Mouse (Mus musculus) midbrain, embryonic 15.5 days (tissue): ENCODE measurements around the gene Gm11492. TPM values are rescaled to one million over a fixed set of nuclear protein-coding genes. Genes with fewer than 3 reads are reported as not detected.

Source experiments
- ATAC-seq: fragments of 200-750 bp; cut with Nextera tagmentation; replicated peaks from 2 replicates; pipeline ENCODE4 v1.8.0; 2017; ENCODE audit warnings: moderate TSS enrichment
- H3K27ac ChIP-seq: fragments of 300-500 bp; sonication (generic); 2 replicates; pipeline ENCODE4 v1.5.1; 2015; ENCODE audit warnings: mild to moderate bottlenecking, inconsistent platforms
- H3K27me3 ChIP-seq: fragments of 300-500 bp; sonication (generic); replicated peaks from 2 replicates; pipeline ENCODE4 v1.6.1; 2015; ENCODE audit warnings: inconsistent platforms
- H3K36me3 ChIP-seq: fragments of 300-500 bp; sonication (generic); replicated peaks from 2 replicates; pipeline ENCODE4 v1.6.1; 2015; ENCODE audit warnings: inconsistent platforms
- H3K4me1 ChIP-seq: fragments of 300-500 bp; sonication (generic); 2 replicates; pipeline ENCODE4 v1.6.1; 2015; ENCODE audit warnings: inconsistent platforms
- H3K4me2 ChIP-seq: fragments of 300-500 bp; sonication (generic); 2 replicates; pipeline ENCODE4 v1.6.1; 2015; ENCODE audit warnings: inconsistent platforms, mild to moderate bottlenecking, moderate library complexity
- H3K4me3 ChIP-seq: fragments of 300-500 bp; sonication (generic); 2 replicates; pipeline ENCODE4 v1.5.1; 2015; ENCODE audit warnings: mild to moderate bottlenecking, inconsistent platforms
- H3K9ac ChIP-seq: fragments of 300-500 bp; sonication (generic); 2 replicates; pipeline ENCODE4 v1.6.1; 2015; ENCODE audit warnings: mild to moderate bottlenecking, inconsistent platforms
- H3K9me3 ChIP-seq: fragments of 300-500 bp; sonication (generic); 2 replicates; pipeline ENCODE4 v1.6.1; 2016; ENCODE audit warnings: inconsistent platforms
- WGBS: fragments of 180-500 bp; shearing (Covaris S2); methylation state at CpG from one replicate; pipeline ENCODE4 v1.1.7; 2015; ENCODE audit warnings: mixed read lengths; 5-methylcytosine and 5-hydroxymethylcytosine counted together
- polyA plus RNA-seq: library from polyadenylated mRNA; unstranded; fragments of >200 nt; fragmentation: Nextera tagmentation; extraction: Ambion mirVana; gene quantifications from 2 replicates; pipeline ENCODE4 v1.2.1, GENCODE M21; 2015

Gene Gm11492
- polyA plus RNA-seq, 1 experiment from 2014 or later, result not detected

- peaks cover 7% of the 10 kb centered on the region; the same call in 1 of the 2 replicates for H3K36me3 ChIP-seq
- H3K9ac ChIP-seq, result peak overlapping the region; percentile 81
- peak overlapping the region; percentile 78 for H3K4me2 ChIP-seq
- peaks cover 64% of the 10 kb centered on the region for H3K4me1 ChIP-seq
- H3K9me3 ChIP-seq, result no peaks in the 10 kb centered on the region
- H3K27me3 ChIP-seq, result no peaks in the 10 kb centered on the region
- 35% methylated on average over 13 of the region's 13 CpGs for WGBS
- ATAC-seq, result no peak
- peak overlapping the region; percentile 90 for H3K27ac ChIP-seq
- H3K4me3 ChIP-seq, result peak overlapping the region; percentile 72
Observed at GRCm38 (mm10) chr11:87592713-87593598, 26.5 kb downstream of the Gm11492 start.

GRCm38 (mm10) chr11:87595327-87595841, 28.9 kb downstream of the Gm11492 start:
- H3K27me3 ChIP-seq, result no peaks in the 10 kb centered on the region
- peaks cover 29% of the 10 kb centered on the region for H3K36me3 ChIP-seq
- no peaks in the 10 kb centered on the region for H3K9me3 ChIP-seq
- H3K9ac ChIP-seq, result peak overlapping the region; percentile 92
- H3K4me3 ChIP-seq, result peak overlapping the region; percentile 72
- peak overlapping the region; percentile 70 for H3K4me2 ChIP-seq
- WGBS, result under 1% methylated on average over 31 of the region's 37 CpGs
- peak; percentile 43 for ATAC-seq
- H3K27ac ChIP-seq, result peak overlapping the region; percentile 79
- H3K4me1 ChIP-seq, result peaks cover 51% of the 10 kb centered on the region

- Histone ChIP-seq H3K4me1 (peaks cover 45% of the 10 kb centered on the region), H3K27me3 (no peaks in the 10 kb centered on the region), H3K4me3 (peak overlapping the region; percentile 72), H3K36me3 (peaks cover 35% of the 10 kb centered on the region), H3K27ac (peak overlapping the region; percentile 79), H3K9me3 (no peaks in the 10 kb centered on the region), H3K4me2 (peak overlapping the region; percentile 70), H3K9ac (peak overlapping the region; percentile 92)
- ATAC-seq, result no peak
- WGBS, result 3% methylated on average over 7 of the region's 7 CpGs
Observed at GRCm38 (mm10) chr11:87595976-87596375, 29.5 kb downstream of the Gm11492 start.

GRCm38 (mm10) chr11:87596492-87596891, 30.0 kb downstream of the Gm11492 start:
- no peaks in the 10 kb centered on the region for H3K9me3 ChIP-seq
- peaks cover 45% of the 10 kb centered on the region for H3K4me1 ChIP-seq
- peak overlapping the region; percentile 79 for H3K27ac ChIP-seq
- H3K9ac ChIP-seq, result peak overlapping the region; percentile 92
- peaks cover 38% of the 10 kb centered on the region for H3K36me3 ChIP-seq
- peak overlapping the region; percentile 70 for H3K4me2 ChIP-seq
- no peak for ATAC-seq
- no peaks in the 10 kb centered on the region for H3K27me3 ChIP-seq
- 24% methylated on average over 2 of the region's 2 CpGs for WGBS
- H3K4me3 ChIP-seq, result peak overlapping the region; percentile 72

- Histone ChIP-seq H3K27ac (peak overlapping the region; percentile 79; the same call in 1 of the 2 replicates), H3K9me3 (no peaks in the 10 kb centered on the region), H3K9ac (peak overlapping the region; percentile 92; the same call in 1 of the 2 replicates), H3K36me3 (peaks cover 44% of the 10 kb centered on the region), H3K4me1 (peaks cover 45% of the 10 kb centered on the region), H3K4me3 (peak overlapping the region; percentile 72), H3K4me2 (peak overlapping the region; percentile 70), H3K27me3 (no peaks in the 10 kb centered on the region)
- no peak for ATAC-seq
Observed at GRCm38 (mm10) chr11:87597061-87597460, 30.6 kb downstream of the Gm11492 start.

- no peak overlapping the region for H3K9ac ChIP-seq
- H3K27ac ChIP-seq, result no peak overlapping the region
- no peak for ATAC-seq
- H3K4me2 ChIP-seq, result no peak overlapping the region
- no peak overlapping the region for H3K4me3 ChIP-seq
- H3K9me3 ChIP-seq, result no peaks in the 10 kb centered on the region
- whole genome bisulfite sequencing, result 87% methylated on average over 13 of the region's 13 CpGs
- H3K4me1 ChIP-seq, result peaks cover 23% of the 10 kb centered on the region
- H3K27me3 ChIP-seq, result no peaks in the 10 kb centered on the region
- peaks cover 69% of the 10 kb centered on the region for H3K36me3 ChIP-seq
Observed at GRCm38 (mm10) chr11:87599395-87600089, 33.1 kb downstream of the Gm11492 start.

GRCm38 (mm10) chr11:87600322-87600853, 33.9 kb downstream of the Gm11492 start:
- Histone ChIP-seq H3K9ac (no peak overlapping the region), H3K4me1 (peaks cover 16% of the 10 kb centered on the region), H3K4me3 (no peak overlapping the region), H3K27ac (no peak overlapping the region), H3K4me2 (no peak overlapping the region), H3K9me3 (no peaks in the 10 kb centered on the region), H3K27me3 (no peaks in the 10 kb centered on the region), H3K36me3 (peaks cover 77% of the 10 kb centered on the region)
- no peak for ATAC-seq
- WGBS, result 96% methylated on average over 10 of the region's 10 CpGs

GRCm38 (mm10) chr11:87602234-87602633, 35.8 kb downstream of the Gm11492 start:
- no peak overlapping the region for H3K4me3 ChIP-seq
- no peak overlapping the region for H3K4me2 ChIP-seq
- no peaks in the 10 kb centered on the region for H3K27me3 ChIP-seq
- H3K4me1 ChIP-seq, result peaks cover 6% of the 10 kb centered on the region
- H3K9me3 ChIP-seq, result no peaks in the 10 kb centered on the region
- ATAC-seq, result no peak
- 95% methylated on average over 9 of the region's 9 CpGs for WGBS
- H3K9ac ChIP-seq, result no peak overlapping the region
- H3K27ac ChIP-seq, result no peak overlapping the region
- peaks cover 93% of the 10 kb centered on the region for H3K36me3 ChIP-seq

GRCm38 (mm10) chr11:87603571-87603970, 37.1 kb downstream of the Gm11492 start:
- WGBS, result 99% methylated on average over 2 of the region's 2 CpGs
- H3K4me1 ChIP-seq, result no peaks in the 10 kb centered on the region
- no peak overlapping the region for H3K27ac ChIP-seq
- H3K9me3 ChIP-seq, result no peaks in the 10 kb centered on the region
- H3K4me3 ChIP-seq, result no peak overlapping the region
- no peaks in the 10 kb centered on the region for H3K27me3 ChIP-seq
- peaks cover 93% of the 10 kb centered on the region for H3K36me3 ChIP-seq
- H3K4me2 ChIP-seq, result no peak overlapping the region
- no peak for ATAC-seq
- H3K9ac ChIP-seq, result no peak overlapping the region

GRCm38 (mm10) chr11:87609264-87609663, 42.8 kb downstream of the Gm11492 start:
- H3K4me2 ChIP-seq, result no peak overlapping the region
- H3K36me3 ChIP-seq, result peaks cover 90% of the 10 kb centered on the region
- no peaks in the 10 kb centered on the region for H3K27me3 ChIP-seq
- 91% methylated on average over 7 of the region's 7 CpGs for whole genome bisulfite sequencing
- H3K4me1 ChIP-seq, result no peaks in the 10 kb centered on the region
- ATAC-seq, result no peak
- H3K9ac ChIP-seq, result no peak overlapping the region
- no peak overlapping the region for H3K4me3 ChIP-seq
- H3K27ac ChIP-seq, result no peak overlapping the region
- no peaks in the 10 kb centered on the region for H3K9me3 ChIP-seq

GRCm38 (mm10) chr11:87611547-87611946, 45.1 kb downstream of the Gm11492 start:
- ATAC-seq, result no peak
- no peaks in the 10 kb centered on the region for H3K4me1 ChIP-seq
- H3K9me3 ChIP-seq, result no peaks in the 10 kb centered on the region
- H3K27ac ChIP-seq, result no peak overlapping the region
- 90% methylated on average over 9 of the region's 9 CpGs for WGBS
- H3K4me2 ChIP-seq, result no peak overlapping the region
- H3K36me3 ChIP-seq, result peaks cover 87% of the 10 kb centered on the region
- no peaks in the 10 kb centered on the region for H3K27me3 ChIP-seq
- H3K4me3 ChIP-seq, result no peak overlapping the region
- H3K9ac ChIP-seq, result no peak overlapping the region

GRCm38 (mm10) chr11:87613972-87614371, 47.5 kb downstream of the Gm11492 start:
- Histone ChIP-seq H3K4me2 (no peak overlapping the region), H3K27ac (no peak overlapping the region), H3K4me1 (no peaks in the 10 kb centered on the region), H3K36me3 (peaks cover 83% of the 10 kb centered on the region), H3K27me3 (no peaks in the 10 kb centered on the region), H3K9me3 (no peaks in the 10 kb centered on the region), H3K9ac (no peak overlapping the region), H3K4me3 (no peak overlapping the region)
- no peak for ATAC-seq
- WGBS, result 92% methylated on average over 7 of the region's 7 CpGs
